Mouse (Mus musculus): ENCODE results near the gene Krt77. TPM values are rescaled to one million over a fixed set of nuclear protein-coding genes. Genes with fewer than 3 reads are reported as not detected.

Gene Krt77
- total and polyA plus RNA-seq, 3 experiments = not detected

DNA sequence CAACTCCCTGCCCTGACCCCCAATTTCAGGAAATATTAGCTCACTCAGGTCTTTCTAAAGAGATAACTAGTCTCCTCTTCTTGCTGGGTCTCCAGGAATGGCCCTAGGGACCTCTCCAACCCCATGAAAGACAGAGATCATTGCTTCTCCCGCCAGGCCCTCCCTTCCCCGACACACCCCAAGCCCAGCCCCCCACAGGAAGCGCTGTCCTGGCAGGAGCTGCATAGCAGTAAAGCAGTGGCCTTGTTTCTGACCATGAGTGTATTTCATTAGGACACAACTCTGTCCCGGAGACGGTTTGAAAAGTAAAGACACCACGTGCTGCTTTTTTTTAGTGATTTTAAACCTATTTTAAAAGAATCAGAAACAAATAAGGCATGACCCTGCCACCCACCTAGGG, 36.4 kb downstream of the Krt77 start:
- DNase-seq = peak; percentile 70

DNA sequence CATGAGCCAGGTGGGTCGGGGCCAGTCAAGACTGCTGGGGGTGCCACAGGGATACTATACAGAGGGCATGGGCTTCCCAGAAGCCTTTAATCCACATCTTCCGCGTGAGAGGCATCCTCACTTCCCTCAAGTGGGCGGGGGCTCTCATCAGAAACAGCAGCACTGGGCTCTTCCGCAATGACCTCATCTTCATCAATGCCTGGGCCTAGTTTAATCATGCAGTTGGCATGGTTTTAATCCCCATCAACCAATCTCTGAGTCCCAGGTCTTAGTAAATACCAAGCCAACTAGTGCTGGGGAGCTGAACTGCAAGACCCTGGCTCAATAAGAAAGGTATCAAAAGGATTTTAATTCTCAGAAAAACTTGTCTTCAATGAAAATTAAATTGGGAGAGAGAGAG, 40.1 kb downstream of the Krt77 start:
- DNase-seq = no peak

DNA sequence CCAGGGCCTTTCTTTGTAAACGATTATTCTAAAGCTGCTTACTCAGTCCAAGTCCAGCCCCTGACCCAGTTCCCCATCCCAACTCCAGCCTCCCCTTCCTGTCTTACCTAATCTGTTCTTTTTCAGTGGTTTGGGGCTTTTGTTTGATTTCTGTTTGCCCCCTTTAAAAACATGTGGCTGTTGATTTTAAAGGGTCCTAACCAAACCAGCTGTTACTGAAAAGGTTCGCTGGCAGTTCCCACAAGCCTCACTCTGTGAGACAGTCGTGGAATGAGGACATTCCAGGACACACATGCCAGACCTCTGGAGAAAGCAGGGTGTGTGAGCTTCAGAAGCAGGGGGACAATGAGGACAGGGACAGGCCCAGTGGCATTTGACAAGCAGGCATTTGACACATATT, 47.7 kb downstream of the Krt77 start:
- DNase-seq = no peak

DNA sequence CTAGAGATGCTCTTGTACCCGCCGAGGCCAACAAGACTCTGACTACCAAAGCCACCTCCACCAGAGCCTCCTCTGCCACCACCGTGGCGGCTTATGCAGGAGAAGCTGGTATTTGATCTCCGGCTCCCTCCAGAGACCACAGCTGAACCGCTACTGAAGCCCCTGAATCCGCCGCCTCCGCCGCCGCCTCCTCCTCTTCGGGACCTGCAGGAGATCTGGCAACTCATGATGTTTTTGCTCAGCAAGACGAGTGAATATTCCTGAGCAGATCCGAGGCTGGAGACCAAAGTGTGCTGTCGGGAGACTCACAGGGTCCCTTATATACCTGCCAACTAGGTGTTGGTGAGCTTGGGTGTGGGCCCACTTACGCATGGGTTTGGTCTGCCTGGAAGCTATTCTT, 51.6 kb downstream of the Krt77 start, which contains the start of gene Krt2:
TSS of gene Krt2 (minus strand) at position 295 of the 400 bp plus-strand sequence.
- DNase-seq = no peak

Small RNAs within 50 kb of the gene (microRNA-seq; reads per million reads assigned to microRNA genes)
- 0 reads per million in 2 experiments for gene Gm44356

Other genes with a start within 250 kb of the Krt77 start
- not detected for gene Gm5414, start 241.5 kb downstream of the Krt77 start, total RNA-seq (2021)
- gene Gm5414, start 241.5 kb downstream of the Krt77 start, polyA plus RNA-seq (2012; rRNA removed) = not detected in 2 replicates
- not detected for gene Gm5478, start 222.3 kb downstream of the Krt77 start, total RNA-seq (2021)
- gene Gm5478, start 222.3 kb downstream of the Krt77 start, polyA plus RNA-seq (2012; rRNA removed) = not detected in 2 replicates
- gene Krt6b, start 189.4 kb downstream of the Krt77 start, total RNA-seq (2021) = not detected
- not detected in 2 replicates for gene Krt6b, start 189.4 kb downstream of the Krt77 start, polyA plus RNA-seq (2012; rRNA removed)
- not detected for gene Krt6a, start 175.4 kb downstream of the Krt77 start, total RNA-seq (2021)
- gene Krt6a, start 175.4 kb downstream of the Krt77 start, polyA plus RNA-seq (2012; rRNA removed) = not detected in 2 replicates
- not detected for gene Krt5, start 156.8 kb downstream of the Krt77 start, total RNA-seq (2021)
- 0.06 TPM in 1 of 2 replicates, not detected in the other for gene Krt5, start 156.8 kb downstream of the Krt77 start, polyA plus RNA-seq (2012; rRNA removed)
- not detected for gene Krt71, start 126.6 kb downstream of the Krt77 start, total RNA-seq (2021)
- gene Krt71, start 126.6 kb downstream of the Krt77 start, polyA plus RNA-seq (2012; rRNA removed) = not detected in 2 replicates
- gene Krt72, start 83.2 kb downstream of the Krt77 start, total RNA-seq (2021) = not detected
- not detected in 2 replicates for gene Krt72, start 83.2 kb downstream of the Krt77 start, polyA plus RNA-seq (2012; rRNA removed)
- gene Krt73, start 67.4 kb downstream of the Krt77 start, total RNA-seq (2021) = not detected
- not detected in 2 replicates for gene Krt73, start 67.4 kb downstream of the Krt77 start, polyA plus RNA-seq (2012; rRNA removed)
- gene Krt2, start 51.5 kb downstream of the Krt77 start, total RNA-seq (2021) = not detected
- gene Krt2, start 51.5 kb downstream of the Krt77 start, polyA plus RNA-seq (2012; rRNA removed) = not detected in 2 replicates
- under 1 TPM; 0.10 to 0.17 TPM for gene Krt1, start 18.9 kb downstream of the Krt77 start, total RNA-seq (2021)
- 0.68 and 1.2 TPM in 2 replicates for gene Krt1, start 18.9 kb downstream of the Krt77 start, polyA plus RNA-seq (2012; rRNA removed)
- gene Krt76, start 23.2 kb upstream of the Krt77 start, total RNA-seq (2021) = not detected
- gene Krt76, start 23.2 kb upstream of the Krt77 start, polyA plus RNA-seq (2012; rRNA removed) = not detected in 2 replicates
- gene Krt4, start 55.0 kb upstream of the Krt77 start, total RNA-seq (2021) = not detected
- gene Krt4, start 55.0 kb upstream of the Krt77 start, polyA plus RNA-seq (2012; rRNA removed) = 0.08 and 0.33 TPM in 2 replicates
- 1 to 10 TPM; 1.1 to 2.3 TPM for gene Krt79, start 70.6 kb upstream of the Krt77 start, total RNA-seq (2021)
- 0.26 and 1.8 TPM in 2 replicates for gene Krt79, start 70.6 kb upstream of the Krt77 start, polyA plus RNA-seq (2012; rRNA removed)
- gene Krt78, start 84.6 kb upstream of the Krt77 start, total RNA-seq (2021) = not detected
- not detected in 2 replicates for gene Krt78, start 84.6 kb upstream of the Krt77 start, polyA plus RNA-seq (2012; rRNA removed)
- 1 to 10 TPM; 1.7 TPM for gene Krt8, start 134.8 kb upstream of the Krt77 start, total RNA-seq (2021)
- 0.62 and 1.1 TPM in 2 replicates for gene Krt8, start 134.8 kb upstream of the Krt77 start, polyA plus RNA-seq (2012; rRNA removed)
- gene Krt18, start 158.5 kb upstream of the Krt77 start, total RNA-seq (2021) = 1 to 10 TPM; 1.6 to 2.5 TPM
- gene Krt18, start 158.5 kb upstream of the Krt77 start, polyA plus RNA-seq (2012; rRNA removed) = 0.61 and 1.1 TPM in 2 replicates
- gene Eif4b, start 204.1 kb upstream of the Krt77 start, total RNA-seq (2021) = 100 to 1,000 TPM; 230 to 238 TPM
- 28.8 and 43.7 TPM in 2 replicates for gene Eif4b, start 204.1 kb upstream of the Krt77 start, polyA plus RNA-seq (2012; rRNA removed)
- 10 to 100 TPM; 75.2 to 91.8 TPM for gene Tns2, start 230.7 kb upstream of the Krt77 start, total RNA-seq (2021)
- 101 and 107 TPM in 2 replicates for gene Tns2, start 230.7 kb upstream of the Krt77 start, polyA plus RNA-seq (2012; rRNA removed)

All from adrenal gland, adult 2 months (tissue).